Mouse (Mus musculus) ZHBTc4 (cell line): ENCODE measurements around the gene Nlgn3.

Experiments used
- DNase-seq: peaks from one replicate; pipeline ENCODE4 v3.0.0-alpha.2; 2011; ENCODE audit warnings: low read depth, low spot score

Gene Nlgn3

GRCm38 (mm10) chrX:101299055-101299454 is at the start of gene Nlgn3:
Nlgn3 (plus strand) TSS chrX:101299168.
- peak; percentile 21 for DNase-seq

GRCm38 (mm10) chrX:101253952-101254729 is 44.8 kb upstream of the Nlgn3 start, which contains the start of gene Foxo4:
Foxo4 (plus strand) TSS chrX:101254528.
- DNase-seq: peak; percentile 92

DNA sequence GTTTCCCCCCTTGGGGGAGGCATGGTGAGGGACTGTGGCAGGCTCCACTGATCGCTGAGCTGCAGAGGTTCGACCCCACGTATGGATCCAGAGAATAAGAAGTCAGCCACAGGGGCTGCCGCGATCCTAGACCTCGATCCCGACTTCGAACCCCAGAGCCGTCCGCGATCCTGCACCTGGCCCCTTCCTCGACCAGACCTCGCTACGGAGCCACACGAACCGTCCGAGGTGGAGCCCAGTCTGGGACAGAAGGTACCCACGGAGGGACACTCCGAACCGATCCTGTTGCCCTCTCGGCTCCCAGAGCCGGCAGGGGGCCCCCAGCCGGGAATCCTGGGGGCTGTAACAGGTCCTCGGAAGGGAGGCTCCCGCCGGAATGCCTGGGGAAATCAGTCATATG is 44.2 kb upstream of the Nlgn3 start:
- DNase-seq: peak; percentile 20

GRCm38 (mm10) chrX:101256603-101257002 is 42.4 kb upstream of the Nlgn3 start:
- peak; percentile 44 for DNase-seq

GRCm38 (mm10) chrX:101260441-101261325 is 38.3 kb upstream of the Nlgn3 start:
- DNase-seq: peak; percentile 82

- no peak for DNase-seq
Measured at GRCm38 (mm10) chrX:101263892-101264291, 35.1 kb upstream of the Nlgn3 start, which contains the start of gene Gm614. Gm614 (minus strand) TSS chrX:101263992.

- no peak for DNase-seq
Measured at GRCm38 (mm10) chrX:101266631-101267030, 32.3 kb upstream of the Nlgn3 start.

DNA sequence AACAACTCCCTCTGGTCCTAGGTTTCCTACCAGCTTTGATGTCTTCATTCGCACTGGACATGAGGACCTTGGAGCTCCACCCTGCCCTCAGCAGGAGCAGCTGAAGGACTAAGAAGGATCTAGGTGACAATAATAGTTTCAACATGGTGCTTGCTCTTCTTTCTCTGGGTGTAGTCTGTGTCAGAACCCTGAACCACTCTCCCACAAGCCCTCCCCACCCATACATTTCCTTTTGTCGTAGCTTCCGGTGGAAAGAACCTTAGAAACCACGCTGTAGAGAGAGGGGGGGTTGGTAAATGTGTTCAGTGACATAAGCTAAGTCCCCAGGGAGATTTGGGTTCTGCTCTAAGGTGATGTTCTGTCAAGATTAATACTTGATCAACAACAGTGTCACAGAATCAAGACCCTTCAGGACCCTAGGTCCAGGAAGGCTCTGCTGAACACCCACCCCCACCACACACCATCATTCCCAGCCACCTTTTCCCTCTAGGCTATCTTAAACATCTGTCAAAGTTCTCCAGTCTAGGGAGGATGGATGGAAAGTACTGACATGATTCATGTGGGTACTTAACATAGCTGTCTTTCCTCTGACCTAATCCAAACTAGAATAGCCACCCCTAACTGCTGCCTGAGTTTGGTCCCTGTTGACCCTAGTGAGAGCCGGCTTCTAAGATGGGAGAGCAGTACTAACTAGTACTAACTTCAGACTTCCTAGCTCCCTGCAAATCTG is 30.8 kb upstream of the Nlgn3 start, which contains the start of gene Il2rg:
Il2rg (minus strand) TSS at position 231 of the 730 bp plus-strand sequence.
- DNase-seq: no peak

DNA sequence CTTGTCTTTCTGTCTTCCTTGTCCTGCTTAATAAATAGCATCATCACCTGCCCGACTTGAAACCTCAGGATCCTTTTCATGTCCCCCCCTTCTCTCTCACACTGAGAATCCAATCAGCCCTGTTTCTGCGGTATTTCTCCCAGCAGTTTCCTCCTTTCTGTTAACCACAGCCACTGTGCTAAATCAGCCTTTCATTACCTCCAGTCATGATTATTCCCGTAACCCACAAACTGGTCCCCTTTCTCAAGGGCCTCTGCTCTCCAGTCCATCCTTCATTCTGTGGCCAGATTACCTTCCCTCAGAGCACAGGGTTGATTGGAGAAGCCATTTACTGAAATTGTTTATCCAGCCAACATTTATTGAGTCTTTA is 30.2 kb upstream of the Nlgn3 start, which contains the start of gene Gm20489:
Gm20489 (minus strand) TSS at position 269 of the 370 bp plus-strand sequence.
- no peak for DNase-seq

GRCm38 (mm10) chrX:101273410-101273809 is 25.6 kb upstream of the Nlgn3 start:
- DNase-seq: peak; percentile 66

- DNase-seq: peak; percentile 92
Measured at GRCm38 (mm10) chrX:101273875-101274738, 24.9 kb upstream of the Nlgn3 start, which contains the start of gene Med12. Med12 (plus strand) TSS chrX:101274030.

DNA sequence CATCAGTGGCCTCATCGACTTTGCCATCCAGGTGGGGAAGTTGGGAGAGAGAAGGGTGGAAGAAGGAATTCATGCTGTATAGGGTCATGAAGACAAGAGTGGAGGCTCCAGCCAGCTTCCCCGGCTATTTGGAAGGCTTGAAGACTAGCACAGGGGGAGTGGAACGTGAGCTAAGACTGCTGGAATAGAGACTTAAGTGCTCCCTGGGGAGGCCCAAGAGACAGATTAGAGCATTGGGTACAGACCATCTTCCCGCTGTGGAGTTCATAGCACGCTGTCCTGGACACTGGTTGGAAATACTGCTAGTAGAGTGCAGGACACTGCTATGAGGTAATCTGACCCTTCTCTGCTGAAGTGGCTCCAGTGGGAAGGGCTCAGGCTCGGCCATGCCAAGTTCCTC is 16.2 kb upstream of the Nlgn3 start:
- no peak for DNase-seq

DNA sequence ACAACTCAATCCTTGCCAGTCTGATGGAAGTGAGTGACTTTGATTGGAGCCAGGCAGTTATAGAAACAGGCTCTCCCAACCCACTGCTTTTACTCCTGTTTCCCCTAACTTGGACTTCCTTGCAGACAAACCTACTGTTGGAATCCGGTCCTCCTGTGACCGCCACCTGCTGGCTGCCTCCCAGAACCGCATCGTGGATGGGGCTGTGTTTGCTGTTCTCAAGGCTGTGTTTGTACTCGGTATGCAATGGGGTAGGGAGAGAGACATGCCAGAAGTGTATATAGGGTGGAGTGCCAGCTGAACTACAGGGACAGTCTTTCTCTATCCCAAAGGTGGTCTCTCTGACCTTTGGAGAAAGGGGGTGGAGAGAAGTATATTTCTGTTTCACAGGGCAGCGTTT is 13.4 kb upstream of the Nlgn3 start:
- DNase-seq: peak; percentile 77

GRCm38 (mm10) chrX:101285953-101286670 is 12.9 kb upstream of the Nlgn3 start:
- DNase-seq: no peak

DNA sequence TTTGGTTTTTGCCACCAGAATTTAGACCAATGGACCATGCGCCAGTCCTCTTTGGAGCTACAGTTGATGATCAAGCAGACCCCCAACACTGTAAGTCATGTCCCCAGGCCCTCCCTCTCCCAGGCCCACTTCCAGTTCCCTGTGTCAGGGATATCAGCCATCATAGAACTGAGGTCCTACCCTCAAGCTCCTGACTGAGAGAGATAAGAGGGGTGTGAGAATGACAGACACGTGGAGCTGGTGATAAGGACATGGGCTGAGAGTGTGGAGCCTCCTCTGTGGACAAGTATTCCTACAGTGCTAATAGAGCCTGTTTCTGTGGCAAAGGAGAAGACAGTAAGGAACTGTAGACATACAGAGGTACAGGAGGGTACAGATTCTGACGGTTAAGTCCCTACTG is 11.4 kb upstream of the Nlgn3 start:
- DNase-seq: no peak

- no peak for DNase-seq
Measured at GRCm38 (mm10) chrX:101288432-101288831, 10.5 kb upstream of the Nlgn3 start.

- no peak for DNase-seq
Measured at GRCm38 (mm10) chrX:101289037-101289436, 9.9 kb upstream of the Nlgn3 start.

- DNase-seq: no peak
Measured at GRCm38 (mm10) chrX:101290111-101290510, 8.9 kb upstream of the Nlgn3 start.

DNA sequence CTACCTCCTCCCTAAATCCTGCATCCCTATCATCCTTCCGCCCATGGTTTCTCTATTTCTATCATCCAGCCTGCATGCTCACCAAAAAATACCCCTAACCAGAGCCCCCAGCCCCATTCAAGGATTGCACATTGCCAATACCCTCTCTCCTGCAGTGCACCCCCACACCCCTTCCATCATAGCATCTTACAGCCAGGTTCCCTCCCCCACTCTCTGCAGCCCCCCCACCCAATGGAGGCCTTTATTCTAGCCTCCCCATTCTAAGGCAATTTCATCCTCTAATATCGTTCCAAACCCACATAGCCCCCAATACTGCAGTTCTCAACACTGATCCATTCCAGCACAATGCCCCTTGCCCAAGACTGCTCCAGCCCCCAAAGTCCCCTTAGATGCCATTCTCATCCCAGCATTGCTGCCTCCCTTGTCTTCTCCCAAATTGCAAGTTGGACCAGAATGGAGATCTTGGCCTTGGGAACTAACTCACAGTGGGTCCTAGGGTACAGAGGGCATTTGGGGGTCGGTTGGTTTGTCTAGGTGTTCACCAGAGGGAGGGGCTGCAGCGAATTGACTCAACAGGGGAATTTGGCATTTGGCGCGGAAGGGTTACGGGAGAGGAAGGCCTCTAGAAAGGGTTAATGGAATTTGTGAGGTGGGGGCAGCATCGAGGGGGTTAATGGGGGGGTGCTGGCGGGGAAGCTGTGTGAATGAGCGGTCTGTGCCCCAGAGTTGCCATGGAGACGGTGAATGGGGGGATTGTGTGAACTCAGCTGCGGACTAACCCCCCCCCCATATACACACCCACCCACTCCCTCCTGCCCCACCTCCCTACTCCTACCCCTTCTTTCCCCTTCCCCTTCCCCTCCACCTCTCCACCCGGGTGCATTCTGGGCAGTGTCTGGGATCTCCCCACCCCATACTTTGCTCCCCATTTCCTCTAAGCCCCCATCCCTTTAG is 782 bp downstream of the Nlgn3 start:
- no peak for DNase-seq
